Comparison of ENCODE assay signal across 8 mouse cellular contexts in genomic region chr9:89678974-89679373, GRCm38 (mm10). TPM values are rescaled to one million over a fixed set of nuclear protein-coding genes. Genes with fewer than 3 reads are reported as not detected.
DNase-seq lines count a peak whose midpoint lies in the region; ATAC-seq lines count a peak whose summit lies in the region.

No protein-coding gene starts in this region.

- ATAC-seq in hindbrain, embryonic 11.5 days (ENCODE audit: low FRiP score) = peak; percentile 71
- peak; percentile 71; the same call in 1 of the 2 replicates for ATAC-seq in hindbrain, embryonic 12.5 days (ENCODE audit: low FRiP score)
- ATAC-seq in midbrain, embryonic 13.5 days = peak; percentile 83
- ATAC-seq in megakaryocyte-erythroid progenitor cell, adult 5-6 weeks (replicated peaks; ENCODE audit: low FRiP score, low TSS enrichment, poor library complexity, severe bottlenecking) = no peak

- no peak overlapping the region for H3K9ac ChIP-seq in hindbrain, embryonic 11.5 days (ENCODE audit: low read depth, low read length)
- no peak overlapping the region for H3K9ac ChIP-seq in hindbrain, embryonic 12.5 days
- no peak overlapping the region for H3K9ac ChIP-seq in midbrain, embryonic 13.5 days (replicated peaks)

- DNase-seq in hindbrain, embryonic 11.5 days (ENCODE audit: low spot score) = peak; percentile 20
- no peak for DNase-seq in hindbrain, embryonic 10.5 days (ENCODE audit: low spot score)
- peak; percentile 23 for DNase-seq in R1 (ENCODE audit: low read depth, low spot score)
- DNase-seq in spleen, adult 12 weeks (ENCODE audit: low spot score) = no peak
- DNase-seq in thymus, postnatal 36 days = no peak

- H3K36me3 ChIP-seq in hindbrain, embryonic 11.5 days (ENCODE audit: control insufficient read depth, insufficient read depth, low read length) = no peaks in the 10 kb centered on the region
- no peaks in the 10 kb centered on the region for H3K36me3 ChIP-seq in hindbrain, embryonic 10.5 days
- H3K36me3 ChIP-seq in hindbrain, embryonic 12.5 days = no peaks in the 10 kb centered on the region
- no peaks in the 10 kb centered on the region for H3K36me3 ChIP-seq in midbrain, embryonic 13.5 days

- no peak overlapping the region for H3K4me2 ChIP-seq in hindbrain, embryonic 11.5 days (replicated peaks; ENCODE audit: low read depth, low read length)
- H3K4me2 ChIP-seq in hindbrain, embryonic 12.5 days (replicated peaks) = no peak overlapping the region
- H3K4me2 ChIP-seq in midbrain, embryonic 13.5 days (replicated peaks) = no peak overlapping the region

- 66% methylated on average over 1 of the region's 1 CpGs for WGBS in hindbrain, embryonic 11.5 days
- 74% methylated on average over 1 of the region's 1 CpGs for WGBS in hindbrain, embryonic 10.5 days
- WGBS in hindbrain, embryonic 12.5 days = 77% methylated on average over 1 of the region's 1 CpGs
- WGBS in midbrain, embryonic 13.5 days = 52% methylated on average over 1 of the region's 1 CpGs

- no peaks in the 10 kb centered on the region for H3K4me1 ChIP-seq in hindbrain, embryonic 11.5 days (replicated peaks; ENCODE audit: control insufficient read depth, insufficient read depth, low read length)
- H3K4me1 ChIP-seq in hindbrain, embryonic 10.5 days (replicated peaks) = no peaks in the 10 kb centered on the region
- no peaks in the 10 kb centered on the region for H3K4me1 ChIP-seq in hindbrain, embryonic 12.5 days
- no peaks in the 10 kb centered on the region for H3K4me1 ChIP-seq in midbrain, embryonic 13.5 days (replicated peaks)

- no peaks in the 10 kb centered on the region for H3K9me3 ChIP-seq in hindbrain, embryonic 11.5 days (ENCODE audit: control insufficient read depth, low read length)
- no peaks in the 10 kb centered on the region for H3K9me3 ChIP-seq in hindbrain, embryonic 10.5 days
- H3K9me3 ChIP-seq in hindbrain, embryonic 12.5 days (replicated peaks) = no peaks in the 10 kb centered on the region
- H3K9me3 ChIP-seq in midbrain, embryonic 13.5 days = no peaks in the 10 kb centered on the region

- no peak overlapping the region for H3K4me3 ChIP-seq in hindbrain, embryonic 11.5 days (ENCODE audit: low read depth, low read length)
- H3K4me3 ChIP-seq in hindbrain, embryonic 10.5 days = no peak overlapping the region
- H3K4me3 ChIP-seq in hindbrain, embryonic 12.5 days = no peak overlapping the region
- H3K4me3 ChIP-seq in midbrain, embryonic 13.5 days (replicated peaks) = no peak overlapping the region

- no peaks in the 10 kb centered on the region for H3K27me3 ChIP-seq in hindbrain, embryonic 11.5 days (ENCODE audit: control insufficient read depth, insufficient read depth, low read length)
- no peaks in the 10 kb centered on the region for H3K27me3 ChIP-seq in hindbrain, embryonic 10.5 days (ENCODE audit: insufficient read depth, poor library complexity, severe bottlenecking)
- H3K27me3 ChIP-seq in hindbrain, embryonic 12.5 days = no peaks in the 10 kb centered on the region
- H3K27me3 ChIP-seq in midbrain, embryonic 13.5 days = no peaks in the 10 kb centered on the region

- H3K27ac ChIP-seq in hindbrain, embryonic 11.5 days (ENCODE audit: low read depth, low read length) = no peak overlapping the region
- no peak overlapping the region for H3K27ac ChIP-seq in hindbrain, embryonic 10.5 days
- no peak overlapping the region for H3K27ac ChIP-seq in hindbrain, embryonic 12.5 days
- H3K27ac ChIP-seq in midbrain, embryonic 13.5 days = no peak overlapping the region

RNA-seq across cellular contexts. Expression of gene Tmed3, which starts 25.9 kb away (rescaled TPM):
- 43.9 and 46.2 TPM in 2 replicates for polyA plus RNA-seq in hindbrain, embryonic 11.5 days (2014; fragmentation: Nextera tagmentation; extraction: Ambion mirVana)
- polyA plus RNA-seq in hindbrain, embryonic 10.5 days (2016; fragmentation: Nextera tagmentation; extraction: Ambion mirVana) = 47.6 and 51.9 TPM in 2 replicates
- polyA plus RNA-seq in hindbrain, embryonic 12.5 days (2016; fragmentation: Nextera tagmentation; extraction: Ambion mirVana) = 45.1 and 48.5 TPM in 2 replicates
- 37.8 and 41.9 TPM in 2 replicates for polyA plus RNA-seq in midbrain, embryonic 13.5 days (2015; fragmentation: Nextera tagmentation; extraction: Ambion mirVana)
- total RNA-seq in megakaryocyte-erythroid progenitor cell, adult 5-6 weeks (2014; fragmentation: Nextera tagmentation) = 38.7 and 50.5 TPM in 2 replicates
- total RNA-seq in megakaryocyte-erythroid progenitor cell, adult 5-6 weeks (2017) = 60.0 and 63.7 TPM in 2 replicates

RNA-seq across cellular contexts. Expression of gene Minar1, which starts 56.0 kb away (rescaled TPM):
- polyA plus RNA-seq in hindbrain, embryonic 11.5 days (2014; fragmentation: Nextera tagmentation; extraction: Ambion mirVana) = 0.31 and 0.36 TPM in 2 replicates
- 0.15 and 0.24 TPM in 2 replicates for polyA plus RNA-seq in hindbrain, embryonic 10.5 days (2016; fragmentation: Nextera tagmentation; extraction: Ambion mirVana)
- 0.97 and 1.1 TPM in 2 replicates for polyA plus RNA-seq in hindbrain, embryonic 12.5 days (2016; fragmentation: Nextera tagmentation; extraction: Ambion mirVana)
- polyA plus RNA-seq in midbrain, embryonic 13.5 days (2015; fragmentation: Nextera tagmentation; extraction: Ambion mirVana) = 0.66 and 0.75 TPM in 2 replicates
- total RNA-seq in megakaryocyte-erythroid progenitor cell, adult 5-6 weeks (2014; fragmentation: Nextera tagmentation) = not detected in 2 replicates
- total RNA-seq in megakaryocyte-erythroid progenitor cell, adult 5-6 weeks (2017) = not detected in 2 replicates

RNA-seq across cellular contexts. Expression of gene Ankrd34c, which starts 59.3 kb away (rescaled TPM):
- polyA plus RNA-seq in hindbrain, embryonic 11.5 days (2014; fragmentation: Nextera tagmentation; extraction: Ambion mirVana) = not detected in 2 replicates
- polyA plus RNA-seq in hindbrain, embryonic 10.5 days (2016; fragmentation: Nextera tagmentation; extraction: Ambion mirVana) = not detected in 2 replicates
- polyA plus RNA-seq in hindbrain, embryonic 12.5 days (2016; fragmentation: Nextera tagmentation; extraction: Ambion mirVana) = 0.12 TPM in 1 of 2 replicates, not detected in the other
- polyA plus RNA-seq in midbrain, embryonic 13.5 days (2015; fragmentation: Nextera tagmentation; extraction: Ambion mirVana) = 0.04 TPM in 1 of 2 replicates, not detected in the other
- total RNA-seq in megakaryocyte-erythroid progenitor cell, adult 5-6 weeks (2014; fragmentation: Nextera tagmentation) = not detected in 2 replicates
- total RNA-seq in megakaryocyte-erythroid progenitor cell, adult 5-6 weeks (2017) = not detected in 2 replicates

Comparison
In these comparisons a context has a peak if more than half of its experiments do, and no peak if none do; other contexts are left out.
1. DNase-seq: peak in hindbrain, embryonic 11.5 days (single experiment) and R1 (single experiment); none in hindbrain, embryonic 10.5 days (single experiment), spleen, adult 12 weeks (single experiment) and thymus, postnatal 36 days (0 of 2).